Mouse (Mus musculus): Measurements from ENCODE around the gene Cfap43. TPM values are rescaled to one million over a fixed set of nuclear protein-coding genes. Genes with fewer than 3 reads are reported as not detected.

Gene Cfap43
- total and polyA plus RNA-seq, 3 experiments, result 3.2 to 12.7 (median 11.7) TPM

- Histone ChIP-seq H3K36me3 (replicated peaks in 1 of 2; ENCODE audit: control insufficient read depth in 1 of 2, insufficient read depth in 1 of 2, low read length in 1 of 2) (peaks cover 27 to 53% of the 10 kb centered on the region in 2 experiments), H3K4me3 (replicated peaks in 1 of 3; ENCODE audit: low read depth in 2 of 3, low read length in 2 of 3, poor library complexity in 1 of 3) (peak overlapping the region in 1 of 3 experiments; percentile 21), H3K27me3 (replicated peaks) (peaks cover 2% of the 10 kb centered on the region), H3K4me1 (ENCODE audit: control insufficient read depth in 1 of 2, insufficient read depth in 2 of 2) (peaks cover 21 to 50% of the 10 kb centered on the region in 2 experiments), H3K9ac (ENCODE audit: insufficient read depth, low read depth) (no peak overlapping the region; the same call in 1 of the 2 replicates), H3K4me2 (ENCODE audit: insufficient read depth, low read depth, poor library complexity, severe bottlenecking) (peak overlapping the region; percentile 51), H3K9me3 (replicated peaks; ENCODE audit: low read length) (no peaks in the 10 kb centered on the region), H3K27ac (ENCODE audit: insufficient read depth, low read depth) (peak overlapping the region; percentile 85), H3K79me2 (replicated peaks; ENCODE audit: control insufficient read depth, extremely low read depth, insufficient read depth, poor library complexity, severe bottlenecking) (no peaks in the 10 kb centered on the region)
- TF ChIP-seq UBTF (IDR thresholded peaks at IDR 0.05; ENCODE audit: low read depth, low read length) (no peak), MYC (IDR thresholded peaks at IDR 0.05; ENCODE audit: low read depth, low read length) (no peak), CHD1 (IDR thresholded peaks at IDR 0.05; ENCODE audit: low read depth, low read length) (no peak), RAD21 (IDR thresholded peaks at IDR 0.05; ENCODE audit: low read depth, low read length) (no peak), MAZ (IDR thresholded peaks at IDR 0.05; ENCODE audit: low read depth, low read length) (no peak), ZNF384 (IDR thresholded peaks at IDR 0.05; ENCODE audit: low read depth, low read length) (no peak), EP300 (IDR thresholded peaks at IDR 0.05; ENCODE audit: low read length) (peak; percentile 27; the same call in 1 of the 2 replicates), RCOR1 (conservative IDR thresholded peaks at IDR 0.05; ENCODE audit: low read depth, low read length) (no peak), MEF2A (IDR thresholded peaks at IDR 0.05; ENCODE audit: borderline replicate concordance, low read depth, low read length) (peak; percentile 42; the same call in 1 of the 2 replicates), ELF1 (IDR thresholded peaks at IDR 0.05; ENCODE audit: low read depth, low read length) (no peak), POLR2A (IDR thresholded peaks at IDR 0.05; ENCODE audit: low read depth, low read length) (no peak), JUND (conservative IDR thresholded peaks at IDR 0.05; ENCODE audit: low read depth, low read length) (no peak), BHLHE40 (IDR thresholded peaks at IDR 0.05; ENCODE audit: low read depth, low read length) (0 out of 2 replicates have a peak, but pooled peaks have one; percentile 17), MAFK (IDR thresholded peaks at IDR 0.05; ENCODE audit: insufficient replicate concordance, low read length) (no peak), TBP (conservative IDR thresholded peaks at IDR 0.05; ENCODE audit: low read depth, low read length) (0 out of 2 replicates have a peak, but pooled peaks have one; percentile 17), PAX5 (IDR thresholded peaks at IDR 0.05; ENCODE audit: low read length) (no peak), JUN (IDR thresholded peaks at IDR 0.05; ENCODE audit: insufficient read depth, low read depth, low read length) (no peak), NRF1 (IDR thresholded peaks at IDR 0.05; ENCODE audit: low read depth, low read length) (no peak), ETS1 (conservative IDR thresholded peaks at IDR 0.05; ENCODE audit: low read depth, low read length) (no peak), NELFE (IDR thresholded peaks at IDR 0.05; ENCODE audit: low read depth, low read length) (no peak), ZC3H11A (IDR thresholded peaks at IDR 0.05; ENCODE audit: low read depth, low read length) (no peak), SIN3A (IDR thresholded peaks at IDR 0.05; ENCODE audit: low read length) (no peak), USF2 (conservative IDR thresholded peaks at IDR 0.05; ENCODE audit: low read depth, low read length) (no peak), E2F4 (IDR thresholded peaks at IDR 0.05; ENCODE audit: insufficient replicate concordance, low read depth, low read length) (no peak), SMC3 (IDR thresholded peaks at IDR 0.05; ENCODE audit: low read depth, low read length) (no peak), ZKSCAN1 (IDR thresholded peaks at IDR 0.05; ENCODE audit: borderline replicate concordance, low read depth, low read length) (no peak), POLR2AphosphoS2 (IDR thresholded peaks at IDR 0.05; ENCODE audit: low read depth, low read length) (no peak), MXI1 (IDR thresholded peaks at IDR 0.05; ENCODE audit: low read depth, low read length) (0 out of 2 replicates have a peak, but pooled peaks have one; percentile 53), HCFC1 (IDR thresholded peaks at IDR 0.05; ENCODE audit: low read depth, low read length) (no peak), USF1 (IDR thresholded peaks at IDR 0.05; ENCODE audit: low read depth, low read length) (no peak), GABPA (IDR thresholded peaks at IDR 0.05; ENCODE audit: insufficient replicate concordance, low read depth, low read length) (no peak), IRF4 (IDR thresholded peaks at IDR 0.05; ENCODE audit: low read depth, low read length) (peak; percentile 44; the same call in 1 of the 2 replicates), TCF12 (IDR thresholded peaks at IDR 0.05; ENCODE audit: low read depth, low read length) (no peak), ZMIZ1 (IDR thresholded peaks at IDR 0.05; ENCODE audit: low read depth, low read length) (no peak), KAT2A (IDR thresholded peaks at IDR 0.05; ENCODE audit: insufficient replicate concordance, low read length) (0 out of 2 replicates have a peak, but pooled peaks have one; percentile 35), CTCF (conservative IDR thresholded peaks at IDR 0.05 in 1 of 2, IDR thresholded peaks at IDR 0.05 in 1 of 2; ENCODE audit: low read depth in 2 of 2, low read length in 2 of 2) (no peak), MAX (IDR thresholded peaks at IDR 0.05; ENCODE audit: low read length) (no peak), CHD2 (IDR thresholded peaks at IDR 0.05; ENCODE audit: low read length) (no peak)
- DNase-seq (ENCODE audit: extremely low read depth), result peak; percentile 80
- dilution Hi-C loops (cut with MboI; ENCODE audit: extremely low pct_ligation_motif_present, extremely low pct_unique_long_range_greater_than_20kb, low sequenced_read_pairs), result no loop called here
- in situ Hi-C loops (cut with MboI; ENCODE audit: low pct_ligation_motif_present, low pct_unique_long_range_greater_than_20kb, low sequenced_read_pairs), result loop anchor here (25.0 kb wide), 1 partner anchor 496 kb away; no protein-coding TSS in a partner anchor
Observed at GRCm38 (mm10) chr19:47857957-47858942, 60.8 kb downstream of the Cfap43 start.
